Comparison of ENCODE assay signal across 9 mouse cellular contexts in genomic region chr11:102156786-102157089, GRCm38 (mm10). TPM values are rescaled to one million over a fixed set of nuclear protein-coding genes. Genes with fewer than 3 reads are reported as not detected.
DNase-seq lines count a peak whose midpoint lies in the region; ATAC-seq and TF ChIP-seq lines count a peak whose summit lies in the region.
"Had no signal": no experiment of that assay in that cellular context is flagged by ENCODE, and none has a peak within 500 bp of the region (broad histone marks: within the 10 kb centered on the region; RNA-seq: fewer than 3 reads in every experiment).

No protein-coding gene starts in this region.

- ATAC-seq in kidney, postnatal 0 days (replicated peaks; ENCODE audit: low FRiP score, low read depth) = no peak
- no peak for ATAC-seq in kidney, embryonic 16.5 days (ENCODE audit: low FRiP score, low TSS enrichment)
- peak; percentile 28; the same call in 1 of the 2 replicates for ATAC-seq in forebrain, embryonic 12.5 days (ENCODE audit: low FRiP score)
- ATAC-seq in limb, embryonic 13.5 days (ENCODE audit: low FRiP score, low read depth) = no peak
- ATAC-seq in midbrain, postnatal 0 days (ENCODE audit: low FRiP score) = 0 out of 2 replicates have a peak, but pooled peaks have one; percentile 22

- H3K27me3 ChIP-seq in kidney, postnatal 0 days (ENCODE audit: insufficient read depth, low read length) = no peaks in the 10 kb centered on the region
- no peaks in the 10 kb centered on the region for H3K27me3 ChIP-seq in kidney, embryonic 16.5 days (ENCODE audit: insufficient read depth, low read length)
- no peaks in the 10 kb centered on the region for H3K27me3 ChIP-seq in forebrain, embryonic 12.5 days
- no peaks in the 10 kb centered on the region for H3K27me3 ChIP-seq in limb, embryonic 13.5 days
- H3K27me3 ChIP-seq in midbrain, postnatal 0 days (ENCODE audit: insufficient read depth, low read length) = no peaks in the 10 kb centered on the region

- intact Hi-C loops in left cerebral cortex, postnatal 25 days (cut with DNase I) = no loop called here

- WGBS in kidney, postnatal 0 days = 15% methylated on average over 1 of the region's 1 CpGs
- 6% methylated on average over 1 of the region's 1 CpGs for WGBS in kidney, embryonic 16.5 days
- 8% methylated on average over 1 of the region's 1 CpGs for WGBS in forebrain, embryonic 12.5 days
- WGBS in limb, embryonic 13.5 days = 7% methylated on average over 1 of the region's 1 CpGs
- 15% methylated on average over 1 of the region's 1 CpGs for WGBS in midbrain, postnatal 0 days

- no peak overlapping the region for H3K4me3 ChIP-seq in kidney, postnatal 0 days (replicated peaks; ENCODE audit: low read depth, low read length)
- no peak overlapping the region for H3K4me3 ChIP-seq in kidney, embryonic 16.5 days (ENCODE audit: low read length)
- H3K4me3 ChIP-seq in forebrain, embryonic 12.5 days (replicated peaks) = no peak overlapping the region
- peak overlapping the region; percentile 67; the same call in 1 of the 2 replicates for H3K4me3 ChIP-seq in limb, embryonic 13.5 days
- no peak overlapping the region; the same call in 1 of the 2 replicates for H3K4me3 ChIP-seq in midbrain, postnatal 0 days (ENCODE audit: low read depth, low read length)

- H3K9ac ChIP-seq in kidney, postnatal 0 days (ENCODE audit: low read depth, low read length) = no peak overlapping the region
- no peak overlapping the region for H3K9ac ChIP-seq in kidney, embryonic 16.5 days (replicated peaks; ENCODE audit: low read length)
- no peak overlapping the region for H3K9ac ChIP-seq in forebrain, embryonic 12.5 days
- no peak overlapping the region for H3K9ac ChIP-seq in limb, embryonic 13.5 days
- H3K9ac ChIP-seq in midbrain, postnatal 0 days (replicated peaks; ENCODE audit: low read length, poor library complexity, severe bottlenecking) = no peak overlapping the region

- no peak for TF ChIP-seq CTCF in kidney, postnatal 0 days (IDR thresholded peaks at IDR 0.05; ENCODE audit: low read depth)
- TF ChIP-seq CTCF in midbrain, postnatal 0 days (IDR thresholded peaks at IDR 0.05) = no peak

- no peaks in the 10 kb centered on the region for H3K9me3 ChIP-seq in kidney, postnatal 0 days (replicated peaks; ENCODE audit: low read length)
- H3K9me3 ChIP-seq in kidney, embryonic 16.5 days (ENCODE audit: low read length) = no peaks in the 10 kb centered on the region
- H3K9me3 ChIP-seq in forebrain, embryonic 12.5 days = no peaks in the 10 kb centered on the region
- no peaks in the 10 kb centered on the region for H3K9me3 ChIP-seq in limb, embryonic 13.5 days
- no peaks in the 10 kb centered on the region for H3K9me3 ChIP-seq in midbrain, postnatal 0 days (ENCODE audit: low read length)
- H3K9me3 ChIP-seq: G1E had no signal

- no peak for DNase-seq in kidney, postnatal 0 days (ENCODE audit: low spot score)
- DNase-seq in midbrain, postnatal 0 days (ENCODE audit: low spot score) = no peak
- DNase-seq in left cerebral cortex, postnatal 25 days (ENCODE audit: low spot score in 2 of 2) = no peak
- no peak for DNase-seq in right cerebral cortex, adult 18-20 months

- no peak overlapping the region for H3K27ac ChIP-seq in kidney, postnatal 0 days
- no peak overlapping the region for H3K27ac ChIP-seq in kidney, embryonic 16.5 days (ENCODE audit: low read length)
- H3K27ac ChIP-seq in forebrain, embryonic 12.5 days = no peak overlapping the region
- no peak overlapping the region for H3K27ac ChIP-seq in limb, embryonic 13.5 days
- H3K27ac ChIP-seq in midbrain, postnatal 0 days (ENCODE audit: low read depth, low read length) = no peak overlapping the region

- peak overlapping the region; percentile 82; the same call in 1 of the 2 replicates for H3K4me2 ChIP-seq in kidney, postnatal 0 days (ENCODE audit: low read length)
- H3K4me2 ChIP-seq in kidney, embryonic 16.5 days (replicated peaks; ENCODE audit: low read depth, low read length) = no peak overlapping the region
- peak overlapping the region; percentile 84 for H3K4me2 ChIP-seq in forebrain, embryonic 12.5 days
- H3K4me2 ChIP-seq in limb, embryonic 13.5 days (replicated peaks) = peak overlapping the region; percentile 86
- no peak overlapping the region for H3K4me2 ChIP-seq in midbrain, postnatal 0 days (ENCODE audit: low read depth, low read length, poor library complexity, severe bottlenecking)

- H3K4me1 ChIP-seq in kidney, postnatal 0 days (replicated peaks; ENCODE audit: insufficient read depth, low read length) = 0 out of 2 replicates have a peak, but pooled peaks cover 3% of the 10 kb centered on the region
- peaks cover 8% of the 10 kb centered on the region for H3K4me1 ChIP-seq in kidney, embryonic 16.5 days (ENCODE audit: insufficient read depth, low read length)
- H3K4me1 ChIP-seq in forebrain, embryonic 12.5 days = peaks cover 11% of the 10 kb centered on the region
- H3K4me1 ChIP-seq in limb, embryonic 13.5 days = peaks cover 8% of the 10 kb centered on the region
- peaks cover 6% of the 10 kb centered on the region for H3K4me1 ChIP-seq in midbrain, postnatal 0 days (ENCODE audit: insufficient read depth, low read length)

- peaks cover 18% of the 10 kb centered on the region for H3K36me3 ChIP-seq in kidney, postnatal 0 days (ENCODE audit: insufficient read depth, low read length)
- H3K36me3 ChIP-seq in kidney, embryonic 16.5 days (ENCODE audit: insufficient read depth, low read length) = peaks cover 20% of the 10 kb centered on the region
- H3K36me3 ChIP-seq in forebrain, embryonic 12.5 days (replicated peaks) = peaks cover 26% of the 10 kb centered on the region
- H3K36me3 ChIP-seq in limb, embryonic 13.5 days = peaks cover 45% of the 10 kb centered on the region
- peaks cover 19% of the 10 kb centered on the region for H3K36me3 ChIP-seq in midbrain, postnatal 0 days (ENCODE audit: insufficient read depth, low read length)

RNA-seq across cellular contexts. Expression of gene Tmem101, which starts 0.5 kb away (rescaled TPM):
- polyA plus RNA-seq in kidney, postnatal 0 days (2015; fragmentation: Nextera tagmentation; extraction: Ambion mirVana) = 25.0 and 28.6 TPM in 2 replicates
- 42.7 and 43.1 TPM in 2 replicates for polyA plus RNA-seq in kidney, embryonic 16.5 days (2015; fragmentation: Nextera tagmentation; extraction: Ambion mirVana)
- 35.7 and 36.3 TPM in 2 replicates for polyA plus RNA-seq in forebrain, embryonic 12.5 days (2016; fragmentation: Nextera tagmentation; extraction: Ambion mirVana)
- polyA plus RNA-seq in limb, embryonic 13.5 days (2015; fragmentation: Nextera tagmentation; extraction: Ambion mirVana) = 44.7 and 46.1 TPM in 2 replicates
- 35.2 and 41.1 TPM in 2 replicates for total RNA-seq in midbrain, postnatal 0 days (2014; rRNA removed)
- 42.4 and 44.4 TPM in 2 replicates for polyA plus RNA-seq in midbrain, postnatal 0 days (2015; fragmentation: Nextera tagmentation; extraction: Ambion mirVana)
- 10 to 100 TPM; 24.8 to 28.0 TPM for total RNA-seq in left cerebral cortex, postnatal 25 days (2021)

RNA-seq across cellular contexts. Expression of gene Nags, which starts 11.4 kb away (rescaled TPM):
- not detected in 2 replicates for polyA plus RNA-seq in kidney, postnatal 0 days (2015; fragmentation: Nextera tagmentation; extraction: Ambion mirVana)
- 0.10 and 0.17 TPM in 2 replicates for polyA plus RNA-seq in kidney, embryonic 16.5 days (2015; fragmentation: Nextera tagmentation; extraction: Ambion mirVana)
- not detected in 2 replicates for polyA plus RNA-seq in forebrain, embryonic 12.5 days (2016; fragmentation: Nextera tagmentation; extraction: Ambion mirVana)
- 0.14 TPM in 1 of 2 replicates, not detected in the other for polyA plus RNA-seq in limb, embryonic 13.5 days (2015; fragmentation: Nextera tagmentation; extraction: Ambion mirVana)
- total RNA-seq in midbrain, postnatal 0 days (2014; rRNA removed) = 0.14 and 0.16 TPM in 2 replicates
- 0.09 and 0.11 TPM in 2 replicates for polyA plus RNA-seq in midbrain, postnatal 0 days (2015; fragmentation: Nextera tagmentation; extraction: Ambion mirVana)
- not detected for total RNA-seq in left cerebral cortex, postnatal 25 days (2021)
- total RNA-seq: G1E; layer of hippocampus, adult 18-20 months had no signal
- polyA plus RNA-seq: G1E had no signal

RNA-seq across cellular contexts. Expression of gene Lsm12, which starts 28.4 kb away (rescaled TPM):
- 111 and 123 TPM in 2 replicates for polyA plus RNA-seq in kidney, postnatal 0 days (2015; fragmentation: Nextera tagmentation; extraction: Ambion mirVana)
- 90.2 and 108 TPM in 2 replicates for polyA plus RNA-seq in kidney, embryonic 16.5 days (2015; fragmentation: Nextera tagmentation; extraction: Ambion mirVana)
- polyA plus RNA-seq in forebrain, embryonic 12.5 days (2016; fragmentation: Nextera tagmentation; extraction: Ambion mirVana) = 136 and 139 TPM in 2 replicates
- polyA plus RNA-seq in limb, embryonic 13.5 days (2015; fragmentation: Nextera tagmentation; extraction: Ambion mirVana) = 134 and 145 TPM in 2 replicates
- 77.7 and 86.2 TPM in 2 replicates for total RNA-seq in midbrain, postnatal 0 days (2014; rRNA removed)
- polyA plus RNA-seq in midbrain, postnatal 0 days (2015; fragmentation: Nextera tagmentation; extraction: Ambion mirVana) = 130 and 147 TPM in 2 replicates
- total RNA-seq in left cerebral cortex, postnatal 25 days (2021) = 10 to 100 TPM; 58.3 to 66.4 TPM

RNA-seq across cellular contexts. Expression of gene G6pc3, which starts 32.7 kb away (rescaled TPM):
- polyA plus RNA-seq in kidney, postnatal 0 days (2015; fragmentation: Nextera tagmentation; extraction: Ambion mirVana) = 41.4 and 43.6 TPM in 2 replicates
- 46.0 and 49.9 TPM in 2 replicates for polyA plus RNA-seq in kidney, embryonic 16.5 days (2015; fragmentation: Nextera tagmentation; extraction: Ambion mirVana)
- polyA plus RNA-seq in forebrain, embryonic 12.5 days (2016; fragmentation: Nextera tagmentation; extraction: Ambion mirVana) = 26.6 and 28.3 TPM in 2 replicates
- polyA plus RNA-seq in limb, embryonic 13.5 days (2015; fragmentation: Nextera tagmentation; extraction: Ambion mirVana) = 35.6 and 36.1 TPM in 2 replicates
- total RNA-seq in midbrain, postnatal 0 days (2014; rRNA removed) = 43.1 and 68.5 TPM in 2 replicates
- 42.0 and 48.7 TPM in 2 replicates for polyA plus RNA-seq in midbrain, postnatal 0 days (2015; fragmentation: Nextera tagmentation; extraction: Ambion mirVana)
- total RNA-seq in left cerebral cortex, postnatal 25 days (2021) = 10 to 100 TPM; 55.7 to 61.8 TPM

RNA-seq across cellular contexts. Expression of gene Pyy, which starts 49.1 kb away (rescaled TPM):
- polyA plus RNA-seq in kidney, postnatal 0 days (2015; fragmentation: Nextera tagmentation; extraction: Ambion mirVana) = not detected in 2 replicates
- polyA plus RNA-seq in kidney, embryonic 16.5 days (2015; fragmentation: Nextera tagmentation; extraction: Ambion mirVana) = not detected in 2 replicates
- polyA plus RNA-seq in forebrain, embryonic 12.5 days (2016; fragmentation: Nextera tagmentation; extraction: Ambion mirVana) = not detected in 2 replicates
- not detected in 2 replicates for polyA plus RNA-seq in limb, embryonic 13.5 days (2015; fragmentation: Nextera tagmentation; extraction: Ambion mirVana)
- total RNA-seq in midbrain, postnatal 0 days (2014; rRNA removed) = not detected in 2 replicates
- not detected in 2 replicates for polyA plus RNA-seq in midbrain, postnatal 0 days (2015; fragmentation: Nextera tagmentation; extraction: Ambion mirVana)
- not detected for total RNA-seq in left cerebral cortex, postnatal 25 days (2021)
- total RNA-seq: G1E; layer of hippocampus, adult 18-20 months had no signal
- polyA plus RNA-seq: G1E had no signal

Comparison
In these comparisons a context has a peak if more than half of its experiments do, and no peak if none do; other contexts are left out.
1. H3K4me2 ChIP-seq: peak in kidney, postnatal 0 days (single experiment), forebrain, embryonic 12.5 days (single experiment) and limb, embryonic 13.5 days (single experiment); none in kidney, embryonic 16.5 days (single experiment) and midbrain, postnatal 0 days (single experiment).
2. ATAC-seq: peak in forebrain, embryonic 12.5 days (single experiment) and midbrain, postnatal 0 days (single experiment); none in kidney, postnatal 0 days (single experiment), kidney, embryonic 16.5 days (single experiment) and limb, embryonic 13.5 days (single experiment).